Mouse (Mus musculus) hematopoietic stem cell, adult 5-6 weeks (primary cell): ENCODE results near the gene Mycl. TPM values are rescaled to one million over a fixed set of nuclear protein-coding genes. Genes with fewer than 3 reads are reported as not detected.

Experiments
- ATAC-seq, 2 experiments: fragments of 125-278 bp in 1 of 2; replicated peaks in 1 of 2; 2 replicates each; pipeline ENCODE4 v1.8.0; 2016 to 2017; ENCODE audit warnings: inconsistent platforms in 2 of 2, mild to moderate bottlenecking in 2 of 2, moderate number of reproducible peaks in 2 of 2, low read depth in 1 of 2, moderate TSS enrichment in 1 of 2; ENCODE audit not compliant: low FRiP score in 2 of 2, poor library complexity in 2 of 2, severe bottlenecking in 2 of 2, insufficient read depth in 1 of 2, low TSS enrichment in 1 of 2
- total RNA-seq: library from RNA; stranded (forward); fragments of 172-1452, 232-1000 nt; gene quantifications from 2 replicates; pipeline ENCODE4 v1.2.3, GENCODE M21; 2017

Gene Mycl
- total RNA-seq, 1 experiment from 2014 or later = not detected

GRCm38 (mm10) chr4:123043858-123044257 lies 48.4 kb downstream of the Mycl start:
- 0 out of 4 replicates have a peak, but pooled peaks of 1 of the 2 experiments have one; percentile 12 for ATAC-seq

- ATAC-seq = no peak
Observed at GRCm38 (mm10) chr4:123044842-123045241, 49.4 kb downstream of the Mycl start.

- ATAC-seq = no peak
Observed at GRCm38 (mm10) chr4:123046300-123046699, 50.8 kb downstream of the Mycl start.

GRCm38 (mm10) chr4:123050681-123051211 lies 55.3 kb downstream of the Mycl start:
- ATAC-seq = peak; percentile 84 to 89

Other genes with a start within 250 kb of the Mycl start
- gene Ppt1, start 159.4 kb upstream of the Mycl start, total RNA-seq = 73.6 and 84.3 TPM in 2 replicates
- 146 and 178 TPM in 2 replicates for gene Cap1, start 109.6 kb upstream of the Mycl start, total RNA-seq
- gene Mfsd2a, start 34.5 kb upstream of the Mycl start, total RNA-seq = 0.94 TPM in 1 of 2 replicates, not detected in the other
- gene Trit1, start 20.9 kb downstream of the Mycl start, total RNA-seq = 27.7 and 37.0 TPM in 2 replicates
- gene Bmp8b, start 109.5 kb downstream of the Mycl start, total RNA-seq = not detected in 2 replicates
- not detected in 2 replicates for gene Oxct2b, start 120.6 kb downstream of the Mycl start, total RNA-seq
- 89.7 and 91.0 TPM in 2 replicates for gene Ppie, start 144.3 kb downstream of the Mycl start, total RNA-seq
- not detected in 2 replicates for gene Hpcal4, start 187.6 kb downstream of the Mycl start, total RNA-seq
- not detected in 2 replicates for gene Nt5c1a, start 205.9 kb downstream of the Mycl start, total RNA-seq
- not detected in 2 replicates for gene Heyl, start 237.9 kb downstream of the Mycl start, total RNA-seq